32 mouse cellular contexts compared by ENCODE assay signal in the genomic region with DNA sequence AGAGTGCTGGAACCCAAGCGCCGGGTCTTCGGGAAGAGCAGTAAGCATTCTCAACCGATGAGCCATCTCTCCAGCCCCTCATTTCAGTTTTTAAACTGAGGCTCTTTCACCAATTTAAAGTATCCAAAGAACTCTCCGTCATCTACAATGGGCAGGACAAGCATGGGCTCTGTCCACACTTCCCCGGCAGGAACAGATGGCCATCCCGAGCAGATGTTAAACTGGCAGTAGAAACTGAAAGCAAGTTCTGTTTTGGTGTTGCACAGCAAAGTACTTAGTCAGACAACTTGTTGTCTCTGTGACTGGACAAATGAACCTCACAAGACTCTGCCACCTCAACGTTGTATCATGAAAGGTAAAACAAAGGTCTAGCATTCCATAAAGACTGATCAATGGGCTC. TPM values are rescaled to one million over a fixed set of nuclear protein-coding genes. Genes with fewer than 3 reads are reported as not detected.
A peak's percentile ranks its signal among the peaks of the same experiment; 100 is the strongest.
DNase-seq lines count a peak whose midpoint lies in the region; ATAC-seq lines count a peak whose summit lies in the region.
"Had no signal": no experiment of that assay in that cellular context is flagged by ENCODE, and none has a peak within 500 bp of the region (broad histone marks: within the 10 kb centered on the region; RNA-seq: fewer than 3 reads in every experiment).

No protein-coding gene starts in this region.

- H3K4me3 ChIP-seq in heart, embryonic 12.5 days: no peak overlapping the region
- H3K4me3 ChIP-seq: embryonic facial prominence, embryonic 12.5 days; gastrocnemius, adult 2 months; heart, embryonic 13.5 days; hindbrain, embryonic 13.5 days; limb, embryonic 12.5 days; liver, embryonic 15.5 days; lung, embryonic 15.5 days; midbrain, embryonic 10.5 days; midbrain, embryonic 15.5 days; neural tube, embryonic 12.5 days had no signal

- no peak overlapping the region for H3K27ac ChIP-seq in heart, embryonic 12.5 days (ENCODE audit: poor library complexity, severe bottlenecking)
- H3K27ac ChIP-seq: embryonic facial prominence, embryonic 12.5 days; gastrocnemius, adult 2 months; heart, embryonic 13.5 days; hindbrain, embryonic 13.5 days; kidney, postnatal 0 days; limb, embryonic 12.5 days; liver, embryonic 15.5 days; lung, embryonic 15.5 days; midbrain, embryonic 10.5 days; midbrain, embryonic 15.5 days; neural tube, embryonic 12.5 days; stomach, postnatal 0 days had no signal

- H3K4me2 ChIP-seq in heart, embryonic 12.5 days: no peak overlapping the region
- H3K4me2 ChIP-seq: embryonic facial prominence, embryonic 12.5 days; heart, embryonic 13.5 days; hindbrain, embryonic 13.5 days; limb, embryonic 12.5 days; liver, embryonic 15.5 days; lung, embryonic 15.5 days; midbrain, embryonic 15.5 days; neural tube, embryonic 12.5 days had no signal

- peak; percentile 45 to 52 for DNase-seq in heart, adult 18-20 months
- peak; percentile 19 for DNase-seq in layer of hippocampus, adult 9-11 months
- no peak for DNase-seq in layer of hippocampus, adult 18-20 months (ENCODE audit: low spot score in 2 of 2)
- DNase-seq in lung, postnatal 36 days: peak; percentile 11
- DNase-seq in lung, postnatal 4 days: no peak
- peak; percentile 49 for DNase-seq in brain, adult 2 months (ENCODE audit: low read depth, low spot score)
- no peak for DNase-seq in kidney, postnatal 4 days
- DNase-seq: adrenal gland, postnatal 14 days; cerebellum, adult 11-12 months; cerebellum, adult 9-11 months; embryo, embryonic 11 days; gastrocnemius, adult 2 months; gastrocnemius, postnatal 36 days; kidney, adult 8-10 months; thymus, adult 18-20 months; thymus, postnatal 25 days had no signal

- WGBS in heart, embryonic 12.5 days: 84% methylated on average over 8 of the region's 8 CpGs

- no peaks in the 10 kb centered on the region for H3K36me3 ChIP-seq in heart, embryonic 12.5 days
- H3K36me3 ChIP-seq: embryonic facial prominence, embryonic 12.5 days; heart, embryonic 13.5 days; hindbrain, embryonic 13.5 days; limb, embryonic 12.5 days; liver, embryonic 15.5 days; lung, embryonic 15.5 days; midbrain, embryonic 10.5 days; midbrain, embryonic 15.5 days; neural tube, embryonic 12.5 days had no signal

- H3K9me3 ChIP-seq in heart, embryonic 12.5 days (replicated peaks): 0 out of 2 replicates have a peak, but pooled peaks cover 4% of the 10 kb centered on the region
- H3K9me3 ChIP-seq: embryonic facial prominence, embryonic 12.5 days; heart, embryonic 13.5 days; hindbrain, embryonic 13.5 days; limb, embryonic 12.5 days; liver, embryonic 15.5 days; lung, embryonic 15.5 days; midbrain, embryonic 10.5 days; neural tube, embryonic 12.5 days had no signal

- H3K9ac ChIP-seq in heart, embryonic 12.5 days: no peak overlapping the region
- H3K9ac ChIP-seq: embryonic facial prominence, embryonic 12.5 days; heart, embryonic 13.5 days; hindbrain, embryonic 13.5 days; limb, embryonic 12.5 days; liver, embryonic 15.5 days; lung, embryonic 15.5 days; midbrain, embryonic 15.5 days; neural tube, embryonic 12.5 days had no signal

- ATAC-seq in heart, embryonic 12.5 days (ENCODE audit: insufficient number of reproducible peaks, low FRiP score): no peak
- ATAC-seq: forebrain, embryonic 14.5 days; intestine, embryonic 16.5 days; midbrain, embryonic 15.5 days had no signal

- no peaks in the 10 kb centered on the region for H3K27me3 ChIP-seq in heart, embryonic 12.5 days (replicated peaks)
- H3K27me3 ChIP-seq: embryonic facial prominence, embryonic 12.5 days; heart, embryonic 13.5 days; hindbrain, embryonic 13.5 days; limb, embryonic 12.5 days; liver, embryonic 15.5 days; lung, embryonic 15.5 days; midbrain, embryonic 15.5 days; neural tube, embryonic 12.5 days had no signal

- H3K4me1 ChIP-seq in heart, embryonic 12.5 days (replicated peaks): peaks cover 11% of the 10 kb centered on the region
- H3K4me1 ChIP-seq: embryonic facial prominence, embryonic 12.5 days; liver, embryonic 15.5 days; midbrain, embryonic 10.5 days; midbrain, embryonic 15.5 days had no signal

RNA-seq across cellular contexts. Expression of a gene that starts 15.8 kb away (rescaled TPM):
- 1 to 10 TPM in 1 of 2 experiments, not detected in 1; 2.2 TPM for total RNA-seq in heart, adult 18-20 months (2021)
- polyA plus RNA-seq in heart, embryonic 12.5 days (2016; fragmentation: Nextera tagmentation; extraction: Ambion mirVana): not detected in 2 replicates
- total RNA-seq in layer of hippocampus, adult 18-20 months (2021): 1 to 10 TPM in 1 of 2 experiments, under 1 TPM in 1; 0.18 to 1.2 TPM
- polyA plus RNA-seq: liver, adult 2 months; midbrain, embryonic 15.5 days; neural tube, embryonic 12.5 days; spleen, adult 2 months had no signal

Comparison
In these comparisons a context has a peak if more than half of its experiments do, and no peak if none do; other contexts are left out.
1. DNase-seq: peak in heart, adult 18-20 months (2 of 2), layer of hippocampus, adult 9-11 months (single experiment), lung, postnatal 36 days (single experiment) and brain, adult 2 months (single experiment); none in layer of hippocampus, adult 18-20 months (0 of 2), lung, postnatal 4 days (0 of 2) and kidney, postnatal 4 days (0 of 2).